Mouse (Mus musculus): Measurements from ENCODE around the gene Pip5k1c.

GRCm38 (mm10) chr10:81350351-81351063 lies 57.7 kb downstream of the Pip5k1c start, which contains the start of gene Hmg20b:
- TF ChIP-seq POLR2A (IDR thresholded peaks at IDR 0.05; ENCODE audit: control insufficient read depth, extremely low read depth, insufficient read depth, low read length, poor library complexity) (peak; percentile 63; the same call in 1 of the 2 replicates), CTCF (IDR thresholded peaks at IDR 0.05; ENCODE audit: borderline replicate concordance, control insufficient read depth, extremely low read depth, insufficient read depth, low read length, poor library complexity) (peak; percentile 72; the same call in 1 of the 2 replicates)
